Comparison of ENCODE assay signal across 9 mouse cellular contexts in the genomic region with DNA sequence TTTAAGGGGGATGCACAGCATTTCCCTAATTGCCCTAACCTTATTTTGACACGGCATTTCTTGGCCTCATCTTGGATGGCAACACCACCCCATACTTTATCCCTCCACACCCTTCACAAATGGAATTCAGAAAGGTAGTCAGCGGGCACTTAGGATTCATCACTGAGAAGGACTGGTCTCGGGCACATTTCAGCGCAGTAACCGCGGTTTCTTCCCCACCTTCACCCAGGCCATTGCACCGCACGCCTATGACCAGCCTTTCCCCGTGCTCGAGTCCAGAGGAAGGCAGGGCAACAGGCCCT. TPM values are rescaled to one million over a fixed set of nuclear protein-coding genes. Genes with fewer than 3 reads are reported as not detected.
DNase-seq lines count a peak whose midpoint lies in the region; ATAC-seq and TF ChIP-seq lines count a peak whose summit lies in the region.
"Had no signal": no experiment of that assay in that cellular context is flagged by ENCODE, and none has a peak within 500 bp of the region (broad histone marks: within the 10 kb centered on the region; RNA-seq: fewer than 3 reads in every experiment).

No protein-coding gene starts in this region.

- no peaks in the 10 kb centered on the region for H3K9me3 ChIP-seq in heart, embryonic 14.5 days (ENCODE audit: control insufficient read depth, low read length)
- no peaks in the 10 kb centered on the region for H3K9me3 ChIP-seq in MEL (replicated peaks; ENCODE audit: insufficient read depth, low read length)
- no peaks in the 10 kb centered on the region for H3K9me3 ChIP-seq in heart, embryonic 16.5 days (replicated peaks; ENCODE audit: control insufficient read depth, low read length)
- no peaks in the 10 kb centered on the region for H3K9me3 ChIP-seq in megakaryocyte, embryonic 14.5 days

- no peak for ATAC-seq in heart, embryonic 14.5 days (ENCODE audit: insufficient number of reproducible peaks, insufficient read depth, low FRiP score, low read depth)
- no peak for ATAC-seq in heart, embryonic 16.5 days (replicated peaks; ENCODE audit: extremely low read depth, insufficient read depth, low FRiP score)

- peak overlapping the region; percentile 97 for H3K9ac ChIP-seq in heart, embryonic 14.5 days (ENCODE audit: low read length)
- H3K9ac ChIP-seq in MEL (ENCODE audit: control insufficient read depth, low read depth, low read length, poor library complexity, severe bottlenecking), result peak overlapping the region; percentile 90
- peak overlapping the region; percentile 90 for H3K9ac ChIP-seq in heart, embryonic 16.5 days (ENCODE audit: low read length)

- H3K4me1 ChIP-seq in heart, embryonic 14.5 days (ENCODE audit: control insufficient read depth in 2 of 2, insufficient read depth in 2 of 2, low read length in 2 of 2), result peaks cover 24 to 58% of the 10 kb centered on the region in 2 experiments
- H3K4me1 ChIP-seq in MEL (ENCODE audit: control insufficient read depth in 1 of 2, insufficient read depth in 2 of 2, low read length in 2 of 2), result peaks cover 8 to 17% of the 10 kb centered on the region in 2 experiments
- peaks cover 29% of the 10 kb centered on the region for H3K4me1 ChIP-seq in heart, embryonic 16.5 days (ENCODE audit: control insufficient read depth, insufficient read depth, low read length)
- H3K4me1 ChIP-seq in megakaryocyte, embryonic 14.5 days, result peaks cover 88% of the 10 kb centered on the region

- TF ChIP-seq CTCF in MEL (IDR thresholded peaks at IDR 0.05 in 2 of 3, conservative IDR thresholded peaks at IDR 0.05 in 1 of 3; ENCODE audit: control insufficient read depth in 1 of 3, insufficient read depth in 1 of 3, low read depth in 2 of 3, low read length in 3 of 3, poor library complexity in 1 of 3, severe bottlenecking in 1 of 3), result no peak

- 5% methylated on average over 10 of the region's 10 CpGs for WGBS in heart, embryonic 14.5 days
- WGBS in heart, embryonic 16.5 days, result 6% methylated on average over 10 of the region's 10 CpGs

- H3K27ac ChIP-seq in heart, embryonic 14.5 days (replicated peaks in 1 of 2; ENCODE audit: control insufficient read depth in 1 of 2, insufficient read depth in 1 of 2, low read depth in 2 of 2, low read length in 2 of 2), result no peak overlapping the region
- H3K27ac ChIP-seq in MEL (ENCODE audit: control insufficient read depth, low read depth, low read length), result no peak overlapping the region
- H3K27ac ChIP-seq in heart, embryonic 16.5 days (ENCODE audit: low read length), result no peak overlapping the region

- H3K79me2 ChIP-seq in MEL (ENCODE audit: control insufficient read depth, insufficient read depth, low read length, poor library complexity), result peaks cover 6% of the 10 kb centered on the region

- H3K4me3 ChIP-seq in heart, embryonic 14.5 days (ENCODE audit: control insufficient read depth in 1 of 2, insufficient read depth in 1 of 2, low read depth in 1 of 2, low read length in 2 of 2), result peak overlapping the region; percentile 82 to 98
- peak overlapping the region; percentile 82 to 84; a peak in 3 of 4 replicates for H3K4me3 ChIP-seq in MEL (ENCODE audit: control insufficient read depth in 1 of 2, insufficient read depth in 1 of 2, low read depth in 2 of 2, low read length in 2 of 2)
- H3K4me3 ChIP-seq in heart, embryonic 16.5 days (ENCODE audit: low read length), result peak overlapping the region; percentile 72
- peak overlapping the region; percentile 98 for H3K4me3 ChIP-seq in megakaryocyte, embryonic 14.5 days (replicated peaks)

- H3K36me3 ChIP-seq in heart, embryonic 14.5 days (ENCODE audit: control insufficient read depth, insufficient read depth, low read length), result 0 out of 2 replicates have a peak, but pooled peaks cover 3% of the 10 kb centered on the region
- peaks cover 0 to 5% of the 10 kb centered on the region in 2 experiments; a peak in 2 of 4 replicates for H3K36me3 ChIP-seq in MEL (ENCODE audit: control insufficient read depth in 1 of 2, insufficient read depth in 2 of 2, low read length in 2 of 2)
- H3K36me3 ChIP-seq in heart, embryonic 16.5 days (ENCODE audit: control insufficient read depth, insufficient read depth), result 0 out of 2 replicates have a peak, but pooled peaks cover 2% of the 10 kb centered on the region
- H3K36me3 ChIP-seq in megakaryocyte, embryonic 14.5 days (replicated peaks; ENCODE audit: low read length), result peaks cover 29% of the 10 kb centered on the region

- peak overlapping the region; percentile 78 for H3K4me2 ChIP-seq in heart, embryonic 14.5 days (ENCODE audit: low read length)
- H3K4me2 ChIP-seq in heart, embryonic 16.5 days (ENCODE audit: low read depth, low read length), result peak overlapping the region; percentile 88

- DNase-seq in heart, adult 18-20 months, result no peak
- no peak for DNase-seq in MEL (ENCODE audit: low read depth, low spot score)
- no peak for DNase-seq in retina, embryonic 14.5 days (ENCODE audit: low spot score)
- no peak for DNase-seq in right cerebral cortex, postnatal 14 days
- no peak for DNase-seq in natural killer cell, adult 2 months (ENCODE audit: low spot score in 2 of 2)

- TF ChIP-seq POLR2A in MEL (IDR thresholded peaks at IDR 0.05; ENCODE audit: control insufficient read depth in 1 of 2, insufficient read depth in 1 of 2, low read depth in 1 of 2, low read length in 2 of 2, poor library complexity in 1 of 2), result no peak

- no peak for TF ChIP-seq EP300 in MEL (IDR thresholded peaks at IDR 0.05; ENCODE audit: low read depth in 1 of 2, low read length in 2 of 2)

- no peaks in the 10 kb centered on the region for H3K27me3 ChIP-seq in heart, embryonic 14.5 days (ENCODE audit: control insufficient read depth, insufficient read depth, low read length)
- no peaks in the 10 kb centered on the region for H3K27me3 ChIP-seq in MEL (ENCODE audit: control insufficient read depth in 1 of 2, insufficient read depth in 2 of 2, low read length in 2 of 2)
- H3K27me3 ChIP-seq in heart, embryonic 16.5 days (ENCODE audit: control insufficient read depth, insufficient read depth, low read length), result no peaks in the 10 kb centered on the region
- no peaks in the 10 kb centered on the region for H3K27me3 ChIP-seq in megakaryocyte, embryonic 14.5 days (replicated peaks)
- H3K27me3 ChIP-seq: Patski had no signal

- TF ChIP-seq RAD21 in MEL (IDR thresholded peaks at IDR 0.05; ENCODE audit: low read depth, low read length), result no peak

TF ChIP-seq in MEL, 35 proteins besides CTCF, POLR2A, EP300 and RAD21:
- TF ChIP-seq TCF12 (IDR thresholded peaks at IDR 0.05; ENCODE audit: low read depth, low read length), result no peak

RNA-seq across cellular contexts. Expression of a gene that starts 1.1 kb away (rescaled TPM):
- 17.6 and 19.4 TPM in 2 replicates for polyA plus RNA-seq in heart, embryonic 14.5 days (2014; fragmentation: Nextera tagmentation; extraction: Ambion mirVana)
- 10 to 100 TPM; 52.3 to 62.0 TPM for total RNA-seq in heart, adult 18-20 months (2021)
- total RNA-seq in MEL (2012; rRNA removed), result 3.4 and 4.7 TPM in 2 replicates
- polyA plus RNA-seq in MEL (2012; ENCODE audit: insufficient read depth in 1 of 2, insufficient read length in 2 of 2, low read depth in 1 of 2, low replicate concordance in 2 of 2, missing spikeins in 1 of 2), result 10 to 100 TPM in 1 of 2 experiments, not detected in 1; 17.5 TPM
- polyA plus RNA-seq in heart, embryonic 16.5 days (2015; fragmentation: Nextera tagmentation; extraction: Ambion mirVana), result 20.3 and 23.7 TPM in 2 replicates
- polyA plus RNA-seq in megakaryocyte, embryonic 14.5 days (2012; ENCODE audit: insufficient read depth, low replicate concordance), result 44.7 and 52.5 TPM in 2 replicates

RNA-seq across cellular contexts. Expression of a gene that starts 11.4 kb away (rescaled TPM):
- polyA plus RNA-seq in heart, embryonic 14.5 days (2014; fragmentation: Nextera tagmentation; extraction: Ambion mirVana), result 26.6 and 27.3 TPM in 2 replicates
- total RNA-seq in heart, adult 18-20 months (2021), result 10 to 100 TPM; 26.2 to 27.4 TPM
- 18.3 and 20.0 TPM in 2 replicates for total RNA-seq in MEL (2012; rRNA removed)
- polyA plus RNA-seq in MEL (2012; ENCODE audit: insufficient read depth in 1 of 2, insufficient read length in 2 of 2, low read depth in 1 of 2, low replicate concordance in 2 of 2, missing spikeins in 1 of 2), result 10 to 100 TPM in 1 of 2 experiments, not detected in 1; 16.4 TPM
- 29.9 and 31.6 TPM in 2 replicates for polyA plus RNA-seq in heart, embryonic 16.5 days (2015; fragmentation: Nextera tagmentation; extraction: Ambion mirVana)
- 5.0 and 11.9 TPM in 2 replicates for polyA plus RNA-seq in megakaryocyte, embryonic 14.5 days (2012; ENCODE audit: insufficient read depth, low replicate concordance)
